Mouse (Mus musculus) embryo, embryonic 10.5 days (tissue): ENCODE measurements around the gene Wdr62.
"Not testable (repeated sequence)": the region's sequence is repeated elsewhere in the genome, so short reads cannot be mapped to it uniquely, and the experiment has no call there.

Experiments
- DNase-seq: peaks from one replicate; pipeline ENCODE4 v3.0.0-alpha.2; 2015; ENCODE audit warnings: low spot score

The Wdr62 gene

GRCm38 (mm10) chr7:30205383-30205782 is 74.8 kb downstream of the Wdr62 start:
- peak; percentile 83 for DNase-seq

GRCm38 (mm10) chr7:30204380-30204779 is 75.8 kb downstream of the Wdr62 start:
- DNase-seq = no peak

GRCm38 (mm10) chr7:30202895-30203690 is 77.1 kb downstream of the Wdr62 start:
- DNase-seq = no peak

GRCm38 (mm10) chr7:30200661-30201060 is 79.6 kb downstream of the Wdr62 start:
- not testable (repeated sequence) for DNase-seq

GRCm38 (mm10) chr7:30200200-30200599 is 80.0 kb downstream of the Wdr62 start:
- no peak for DNase-seq

GRCm38 (mm10) chr7:30199498-30200139 is 80.6 kb downstream of the Wdr62 start:
- no peak for DNase-seq

- DNase-seq = peak; percentile 93
These were observed 81.7 kb downstream of the Wdr62 start, which contains the start of gene Capns1 for GRCm38 (mm10) chr7:30198481-30198971. Gene Capns1 (minus strand): TSS chr7:30198811.

- DNase-seq = no peak
These were observed 82.6 kb downstream of the Wdr62 start for GRCm38 (mm10) chr7:30197592-30198129.

- DNase-seq = no peak
These were observed 84.0 kb downstream of the Wdr62 start for GRCm38 (mm10) chr7:30196171-30196570.

- DNase-seq = no peak
These were observed 84.8 kb downstream of the Wdr62 start for GRCm38 (mm10) chr7:30195461-30195860.

- DNase-seq = peak; percentile 97
These were observed 85.3 kb downstream of the Wdr62 start for GRCm38 (mm10) chr7:30194884-30195283.

- DNase-seq = peak; percentile 60
These were observed 86.0 kb downstream of the Wdr62 start for GRCm38 (mm10) chr7:30194101-30194831.

- DNase-seq = peak; percentile 87
These were observed 86.6 kb downstream of the Wdr62 start for GRCm38 (mm10) chr7:30193581-30194100.

GRCm38 (mm10) chr7:30193013-30193412 is 87.2 kb downstream of the Wdr62 start:
- DNase-seq = peak; percentile 49

GRCm38 (mm10) chr7:30192088-30192487 is 88.1 kb downstream of the Wdr62 start:
- no peak for DNase-seq
